Mouse (Mus musculus): ENCODE data around the gene Cdh23.

Gene Cdh23

DNA sequence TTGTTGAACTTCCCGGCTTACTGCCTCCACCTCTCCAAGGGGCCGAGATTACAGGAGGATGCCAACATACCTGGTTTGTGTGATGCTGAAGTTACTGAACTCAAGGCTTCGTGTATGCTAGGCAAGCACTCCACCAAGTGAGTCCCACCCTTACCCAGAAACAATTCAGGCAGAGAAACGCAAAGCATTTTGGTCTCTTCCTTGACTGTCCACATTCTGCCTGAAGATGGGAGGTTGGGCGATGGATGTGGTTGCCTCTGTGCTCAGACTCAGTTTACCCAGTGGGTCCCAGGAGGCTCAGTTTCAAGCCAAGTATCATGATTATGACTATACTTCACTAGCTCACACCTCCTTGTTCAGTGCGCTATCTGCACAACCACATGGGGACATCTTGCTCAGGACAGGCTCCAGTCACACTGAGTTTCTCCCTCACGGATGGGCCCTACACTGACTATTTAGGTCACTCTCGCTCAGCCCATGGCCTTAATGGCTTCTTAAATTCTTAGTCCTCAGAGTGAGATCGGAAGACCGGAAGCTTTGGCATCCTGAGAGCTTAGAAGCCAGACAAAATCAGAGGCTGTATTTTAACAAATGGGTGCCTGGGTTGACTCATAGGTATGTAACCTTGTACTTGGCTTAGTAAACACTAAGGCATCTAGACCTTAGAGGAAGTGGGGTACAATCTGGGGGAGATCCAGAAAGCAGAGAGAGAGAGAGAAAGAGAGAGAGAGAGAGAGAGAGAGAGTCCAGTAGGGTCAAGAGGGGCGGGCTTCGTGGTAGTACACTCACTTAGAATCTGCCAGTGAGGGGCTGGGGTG lies 118.2 kb downstream of the Cdh23 start:
- DNase-seq (ENCODE audit: low spot score in 2 of 2) = no peak

DNA sequence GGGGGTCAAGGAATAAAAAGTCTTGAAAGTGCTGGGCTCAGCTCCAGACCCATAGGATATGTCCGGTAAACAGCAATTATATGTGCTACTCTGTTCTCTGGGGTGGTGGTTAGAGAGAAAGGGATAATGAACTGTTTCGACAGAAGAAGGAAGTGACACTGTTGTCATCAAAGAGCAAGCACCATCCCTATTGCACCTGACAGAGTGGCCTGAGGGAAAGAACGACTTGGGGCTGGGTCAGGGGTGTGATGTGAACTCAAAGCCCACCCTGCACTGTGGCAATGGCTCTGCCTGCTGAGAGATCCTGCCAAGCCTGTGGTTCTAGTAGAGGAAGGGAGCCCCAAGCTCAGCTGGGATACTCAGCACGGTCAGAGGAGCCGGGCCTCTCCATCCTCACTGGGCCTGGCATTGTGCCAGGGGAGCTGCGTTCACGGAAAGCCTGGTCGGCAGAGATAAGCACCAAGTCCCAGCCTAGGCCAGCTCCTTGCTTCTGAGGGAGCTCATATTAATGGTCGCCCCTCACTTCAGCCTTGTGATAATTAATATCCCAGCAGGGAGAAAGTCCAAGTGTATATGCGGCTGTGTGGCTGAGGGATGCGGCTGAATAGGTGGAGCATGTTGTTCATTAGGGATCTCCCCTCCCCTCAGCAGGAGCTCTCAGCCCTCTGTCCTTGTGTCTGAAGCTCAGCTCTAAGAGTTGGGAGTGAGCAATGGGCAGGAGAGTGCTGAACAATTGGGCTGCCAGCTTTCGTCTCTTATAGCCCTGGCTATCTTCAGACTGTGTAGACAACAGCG lies 119.0 kb downstream of the Cdh23 start:
- DNase-seq (ENCODE audit: low spot score in 2 of 2) = no peak

DNA sequence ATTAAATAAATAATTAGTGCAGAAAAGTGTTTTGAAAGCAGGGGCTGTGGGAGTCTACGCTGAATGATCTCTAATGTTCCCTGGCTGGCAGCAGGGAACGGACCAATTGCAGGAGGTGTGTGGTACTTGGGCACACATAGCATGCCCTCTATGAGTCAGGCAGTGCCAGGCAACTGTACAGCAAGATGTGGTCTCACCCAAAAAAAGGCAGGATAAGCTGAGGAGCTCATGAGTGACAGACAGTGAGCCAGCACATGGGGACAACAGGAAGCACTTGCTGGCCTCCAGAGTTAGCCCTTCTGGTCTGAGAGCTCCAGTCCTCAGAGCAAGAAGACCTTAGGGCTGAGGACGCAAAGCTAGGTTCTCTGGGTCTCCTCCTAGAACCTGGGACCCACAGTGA lies 121.4 kb downstream of the Cdh23 start:
- no peak for DNase-seq (ENCODE audit: low spot score in 2 of 2)

DNA sequence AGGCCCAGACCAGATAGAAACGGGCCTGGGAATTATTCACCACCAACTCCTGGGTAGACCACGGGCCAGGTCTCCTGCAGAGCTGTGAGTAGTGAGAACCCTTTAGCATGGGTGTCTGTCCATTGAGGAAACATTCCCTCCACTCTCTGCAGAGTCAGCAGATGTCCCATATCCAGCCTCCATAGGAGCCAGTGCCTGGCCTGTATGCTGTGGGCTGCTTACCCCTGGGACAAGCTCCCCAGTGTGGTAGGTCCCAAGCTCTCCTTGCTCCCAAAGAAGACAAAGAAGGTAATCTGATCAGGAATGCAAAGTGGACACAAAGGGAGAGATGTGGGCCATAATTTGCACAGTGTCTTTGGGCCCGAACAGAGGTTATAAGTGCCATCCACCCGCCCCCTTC lies 124.8 kb downstream of the Cdh23 start:
- no peak for DNase-seq (ENCODE audit: low spot score in 2 of 2)

DNA sequence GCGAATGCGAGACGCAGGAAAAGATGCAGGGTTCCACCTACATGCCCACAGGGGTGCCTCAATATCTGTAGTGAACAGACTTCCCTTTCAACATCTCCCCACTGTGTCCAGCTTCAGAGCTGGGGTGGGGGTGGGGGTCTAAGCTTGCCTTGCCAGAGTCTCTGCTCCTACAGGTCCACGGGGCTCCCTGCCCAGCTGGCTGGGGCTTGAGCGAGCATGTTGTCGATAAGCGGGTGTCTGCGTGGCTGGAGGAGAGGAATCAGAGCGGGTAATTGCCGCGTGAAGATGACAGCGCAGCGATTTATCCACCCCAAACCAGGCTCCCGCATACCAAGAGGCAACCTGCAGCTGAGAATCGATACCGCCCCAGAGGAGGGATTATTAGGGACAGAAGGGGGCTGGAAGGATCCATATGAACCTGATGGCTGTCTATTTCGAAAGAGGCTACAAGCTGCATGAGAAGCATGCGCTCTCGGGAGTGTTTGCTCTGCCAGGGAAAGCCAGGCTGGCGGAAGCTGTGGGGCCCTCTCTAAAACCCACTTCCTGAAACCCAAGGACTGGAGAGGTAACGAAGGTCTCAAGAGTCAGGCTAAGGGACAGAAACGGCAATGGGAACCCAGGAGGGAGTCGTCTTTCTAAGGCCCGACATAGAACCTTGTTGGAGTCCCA lies 129.8 kb downstream of the Cdh23 start:
- no peak for DNase-seq (ENCODE audit: low spot score in 2 of 2)

DNA sequence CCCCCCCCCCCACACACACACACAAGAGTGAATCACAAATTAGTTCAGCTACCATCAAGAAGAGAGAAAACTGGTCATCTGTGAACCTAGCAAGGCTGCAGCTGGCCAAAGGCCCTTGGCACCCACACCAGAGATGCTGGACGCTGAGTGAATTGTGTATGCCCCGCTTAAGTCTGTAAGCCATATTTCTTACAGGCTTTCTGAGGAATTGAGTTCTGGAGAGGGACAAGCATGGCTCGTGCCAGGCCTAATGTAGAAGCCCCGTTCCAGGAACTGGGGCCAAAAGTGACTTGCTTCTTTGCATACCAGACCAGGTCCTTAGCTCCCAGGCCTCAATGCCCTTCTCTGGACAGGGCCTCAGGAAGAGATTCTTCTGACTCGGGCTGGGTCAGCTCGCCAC lies 132.2 kb downstream of the Cdh23 start:
- no peak for DNase-seq (ENCODE audit: low spot score in 2 of 2)

DNA sequence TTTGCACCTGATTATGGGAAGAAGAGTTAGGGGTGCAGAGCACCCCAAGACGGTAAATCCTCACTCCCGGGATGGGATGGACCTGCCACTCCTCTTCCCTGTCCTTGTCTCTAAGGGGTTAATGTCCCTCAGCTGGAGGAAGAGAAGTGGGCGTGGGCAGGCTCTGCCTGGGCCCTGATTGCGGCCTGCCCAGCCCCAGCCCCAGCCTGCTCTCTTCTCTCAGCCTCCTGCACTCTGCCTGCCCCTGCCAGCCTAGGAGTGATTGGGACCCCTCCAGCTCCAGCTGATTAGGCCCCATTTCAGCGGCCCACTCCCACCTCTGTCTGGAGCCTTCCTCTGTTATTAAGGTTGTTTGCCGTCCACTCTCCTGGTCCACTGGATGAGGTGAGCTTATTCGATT lies 133.3 kb downstream of the Cdh23 start:
- no peak for DNase-seq (ENCODE audit: low spot score in 2 of 2)

DNA sequence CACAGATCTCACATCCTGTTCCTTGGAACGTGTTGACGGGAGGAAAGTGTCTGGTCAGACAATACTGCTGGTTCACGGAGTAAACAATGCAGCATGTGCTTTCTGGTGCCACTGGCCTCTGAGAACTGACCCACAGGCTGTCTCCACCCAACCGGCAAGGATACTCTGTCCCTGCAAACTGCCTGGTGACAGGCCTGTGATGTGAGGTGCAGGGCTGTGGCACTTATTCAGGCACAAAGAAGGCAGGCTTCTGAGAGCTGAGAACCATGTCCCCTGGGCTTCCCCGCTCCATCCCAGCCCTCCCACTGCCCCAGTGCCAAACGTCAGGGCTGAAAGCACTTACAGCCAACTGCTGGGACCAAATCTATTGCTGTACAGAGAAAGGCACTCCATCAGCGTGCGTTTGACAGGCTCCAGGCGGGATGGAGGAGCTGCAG lies 137.8 kb downstream of the Cdh23 start:
- no peak for DNase-seq (ENCODE audit: low spot score in 2 of 2)

DNA sequence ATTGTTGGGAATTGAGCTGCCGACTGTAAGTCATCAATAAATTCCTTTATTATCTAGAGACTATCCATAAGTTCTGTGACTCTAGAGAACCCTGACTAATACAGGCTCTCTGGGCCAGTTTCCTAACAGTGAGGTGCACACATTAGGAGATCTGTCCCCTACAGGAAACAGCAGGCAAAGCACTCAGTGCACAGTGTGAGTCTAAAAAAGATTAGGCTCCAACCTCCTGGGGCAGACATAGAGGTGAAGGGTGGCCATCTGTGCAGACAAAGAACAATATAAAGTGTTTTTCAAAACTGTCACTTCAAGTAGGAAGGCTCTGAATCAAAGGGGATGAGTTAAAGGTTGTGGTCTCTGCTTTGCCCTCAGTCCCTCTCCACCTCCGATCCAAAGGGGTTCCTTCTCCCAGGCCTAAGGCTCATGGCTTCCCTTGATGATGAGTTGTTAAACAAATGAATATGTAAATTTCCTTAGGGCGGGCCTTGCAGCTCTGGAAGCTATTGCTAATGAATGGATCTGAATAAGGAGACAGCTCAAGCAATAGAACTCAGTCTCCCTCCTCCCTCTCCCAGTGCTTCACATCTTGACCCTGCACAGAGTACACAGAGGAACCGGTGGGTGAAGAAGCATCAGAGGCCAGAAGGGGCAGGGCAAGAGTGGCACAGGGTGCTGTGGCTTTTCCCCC lies 143.2 kb downstream of the Cdh23 start:
- DNase-seq (ENCODE audit: low spot score in 2 of 2) = no peak

DNA sequence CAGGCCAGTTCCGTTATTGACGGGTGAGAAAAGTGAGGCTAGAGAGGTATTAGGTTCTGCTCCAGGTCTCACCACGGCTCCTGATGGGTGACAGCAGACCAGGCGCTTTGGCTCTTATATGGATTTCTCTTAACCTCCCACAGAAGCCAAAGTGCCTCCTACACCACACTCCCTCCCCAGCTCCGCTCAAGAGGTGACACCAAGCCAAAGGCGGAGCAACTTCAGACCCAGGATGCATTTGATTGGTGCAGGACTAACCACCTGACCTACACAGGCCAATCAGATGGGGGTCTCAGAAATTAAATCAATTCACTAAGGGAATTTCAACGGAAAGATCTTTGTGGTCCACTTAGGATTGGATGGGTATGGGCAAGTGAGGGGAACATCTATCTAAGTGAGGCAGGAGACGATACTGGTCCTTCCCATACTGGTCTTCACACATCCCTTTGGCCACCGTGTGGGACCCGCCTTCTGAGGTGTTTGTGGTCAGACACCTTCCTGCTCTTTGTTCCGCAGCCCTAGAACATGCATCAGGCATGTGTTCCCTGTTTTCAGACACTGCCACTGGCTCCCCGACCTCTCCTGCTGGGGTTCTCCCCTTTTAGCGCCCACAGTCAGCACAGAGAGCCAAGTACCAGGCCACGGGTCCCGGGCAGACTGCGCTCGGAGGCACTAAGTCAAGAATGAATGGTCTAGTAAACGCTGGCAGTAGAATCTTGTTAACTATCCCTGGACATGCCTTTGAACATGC lies 157.0 kb downstream of the Cdh23 start:
- no peak for DNase-seq (ENCODE audit: low spot score in 2 of 2)

DNA sequence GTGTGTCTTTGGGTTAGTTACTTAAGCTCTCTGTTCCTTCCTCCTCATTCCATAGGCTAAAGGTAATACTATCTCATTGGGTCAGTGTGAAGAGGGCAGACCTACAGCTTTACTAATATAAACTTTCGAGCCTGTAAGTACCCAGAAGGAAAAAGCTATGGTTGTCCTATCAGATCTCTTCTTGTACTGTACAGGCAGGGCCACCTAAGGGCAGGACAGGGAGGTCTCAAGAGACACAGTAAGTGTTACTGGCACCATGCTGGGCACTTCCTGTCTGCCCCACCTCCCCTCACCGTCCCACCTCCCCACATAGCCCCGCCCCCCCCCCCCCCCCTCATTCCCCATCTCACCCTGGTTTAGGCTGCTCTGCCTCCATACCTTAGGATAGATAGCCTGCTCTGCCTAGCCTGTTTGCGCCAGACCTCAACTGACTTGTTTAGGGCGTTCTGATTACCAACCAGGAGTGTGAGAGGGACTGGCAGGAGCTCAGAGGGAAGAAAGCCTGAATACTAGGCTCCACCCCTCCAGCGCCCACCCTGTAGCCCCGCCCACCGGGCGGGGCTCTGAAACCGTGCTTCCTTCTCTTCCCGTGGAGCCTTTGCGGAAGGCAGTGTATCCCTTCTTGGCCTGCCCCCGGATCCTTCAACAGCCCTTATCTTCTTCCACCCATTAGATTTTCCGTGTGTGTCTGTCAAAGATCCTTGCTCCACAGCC lies 160.0 kb downstream of the Cdh23 start:
- DNase-seq (ENCODE audit: low spot score in 2 of 2) = no peak

DNA sequence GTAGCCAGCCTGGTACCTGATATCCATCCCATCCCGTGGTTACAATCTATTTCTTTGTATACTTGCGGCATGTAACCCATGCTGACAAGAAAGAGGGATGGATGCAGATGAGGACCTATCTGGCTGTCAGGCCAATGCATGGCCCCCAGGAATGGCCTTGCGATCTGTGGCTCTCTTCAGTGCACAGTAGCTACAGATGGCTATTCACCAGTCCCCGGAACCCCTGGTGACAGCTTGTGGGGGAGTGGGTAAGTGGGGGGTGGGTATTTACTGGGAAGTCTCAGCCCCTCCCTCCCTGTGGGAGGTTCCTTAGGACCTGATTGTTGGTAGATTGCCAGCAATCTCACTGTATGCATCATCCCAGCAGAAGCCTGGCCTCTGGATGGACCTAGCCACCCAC lies 163.8 kb downstream of the Cdh23 start:
- DNase-seq (ENCODE audit: low spot score in 2 of 2) = no peak

DNA sequence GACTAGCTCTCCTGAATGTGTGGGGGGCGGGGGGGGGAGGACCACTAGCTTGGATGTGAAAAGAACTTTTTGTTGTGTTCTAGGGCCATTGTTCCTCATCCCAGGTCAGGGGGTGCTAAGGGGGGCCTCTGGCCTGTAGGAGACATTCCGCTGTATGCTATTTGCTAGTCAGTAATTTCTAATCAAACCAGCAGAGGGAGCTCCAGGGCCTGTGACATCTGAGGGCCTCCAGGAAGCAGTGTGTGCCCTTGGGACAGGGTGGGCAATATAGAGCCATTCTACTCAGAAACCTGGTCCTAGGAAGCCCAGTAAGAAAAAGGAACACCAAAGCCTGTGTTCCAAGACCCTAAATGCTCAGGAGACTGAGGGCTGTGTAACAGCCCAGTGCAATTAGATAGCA lies 164.9 kb downstream of the Cdh23 start:
- DNase-seq (ENCODE audit: low spot score in 2 of 2) = peak; percentile 28 to 42

DNA sequence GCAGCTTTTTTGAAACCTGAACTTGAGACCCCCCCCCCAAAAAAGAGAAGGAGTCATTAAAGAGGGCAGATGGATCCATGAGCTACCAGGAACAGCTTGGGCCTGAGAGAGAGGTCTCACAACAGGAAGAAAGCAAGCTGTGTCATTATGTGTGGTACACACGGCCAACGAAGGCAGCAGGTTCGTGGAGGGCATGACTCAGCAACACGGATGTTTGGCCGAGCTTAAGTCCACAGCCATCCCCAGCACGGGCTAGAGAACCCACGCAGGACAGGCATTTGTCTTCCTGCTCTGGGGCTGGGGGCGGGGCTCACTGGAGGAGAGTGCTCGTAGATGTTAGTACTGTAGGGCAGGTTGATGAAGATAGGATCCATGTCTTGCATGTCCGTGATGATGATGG lies 165.7 kb downstream of the Cdh23 start:
- DNase-seq (ENCODE audit: low spot score in 2 of 2) = no peak

DNA sequence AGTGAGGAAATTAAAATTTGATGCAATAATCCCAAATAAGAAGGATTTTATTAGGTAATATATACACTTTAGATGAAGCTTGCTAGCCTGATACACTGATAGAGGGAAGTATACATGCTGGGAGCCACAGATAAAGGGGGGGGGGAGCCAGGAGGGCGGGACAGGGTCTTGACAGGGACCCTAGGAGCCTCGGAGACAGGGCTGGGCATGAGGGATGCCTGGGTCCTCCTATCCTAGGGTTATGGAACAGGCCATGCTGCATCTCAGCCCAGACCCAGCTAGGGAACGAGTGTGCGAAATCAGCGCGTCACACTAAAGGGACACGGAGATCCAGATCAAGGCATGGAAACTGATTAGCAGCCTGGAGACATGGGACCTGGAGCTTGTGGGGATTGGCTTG lies 168.3 kb downstream of the Cdh23 start:
- no peak for DNase-seq (ENCODE audit: low spot score in 2 of 2)

DNA sequence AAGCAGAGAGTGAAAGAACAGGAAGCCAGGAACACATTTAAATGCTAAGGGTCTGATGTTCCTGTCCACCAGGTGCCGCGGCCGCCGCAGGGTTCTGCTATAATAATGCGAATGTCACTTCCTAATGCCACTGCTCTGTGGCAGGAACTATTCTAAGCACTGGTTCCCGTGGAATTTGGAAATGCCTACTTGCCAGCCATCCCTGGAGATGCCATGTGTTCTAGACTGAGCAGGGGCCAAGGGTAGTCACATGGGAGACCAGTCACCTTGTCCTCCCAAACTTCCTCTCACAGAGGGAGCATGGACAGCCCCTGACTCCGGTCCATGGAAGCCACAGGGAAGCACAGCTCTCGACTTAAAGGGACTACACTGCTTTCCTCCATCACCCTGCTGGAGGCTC lies 171.2 kb downstream of the Cdh23 start:
- no peak for DNase-seq (ENCODE audit: low spot score in 2 of 2)

DNA sequence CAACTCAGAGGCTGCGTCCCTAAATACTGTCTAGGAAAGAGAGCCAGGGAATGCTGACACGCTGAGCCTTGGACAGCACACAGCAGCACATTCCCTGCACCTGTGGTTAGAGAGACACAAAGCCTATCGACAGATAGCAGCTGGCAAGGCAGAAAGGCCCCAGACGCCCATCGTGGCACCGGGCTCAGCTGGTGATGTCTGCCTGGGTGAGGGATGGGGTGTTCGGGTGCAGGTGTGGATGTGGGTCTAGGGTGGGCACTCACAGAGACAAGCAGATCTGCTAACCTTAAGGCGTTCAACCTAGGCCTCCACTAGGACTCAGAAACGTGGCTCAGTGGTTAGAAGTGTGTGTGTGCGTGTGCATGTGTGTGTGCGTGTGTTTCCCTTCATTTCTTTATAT lies 180.0 kb downstream of the Cdh23 start:
- no peak for DNase-seq (ENCODE audit: low spot score in 2 of 2)

DNA sequence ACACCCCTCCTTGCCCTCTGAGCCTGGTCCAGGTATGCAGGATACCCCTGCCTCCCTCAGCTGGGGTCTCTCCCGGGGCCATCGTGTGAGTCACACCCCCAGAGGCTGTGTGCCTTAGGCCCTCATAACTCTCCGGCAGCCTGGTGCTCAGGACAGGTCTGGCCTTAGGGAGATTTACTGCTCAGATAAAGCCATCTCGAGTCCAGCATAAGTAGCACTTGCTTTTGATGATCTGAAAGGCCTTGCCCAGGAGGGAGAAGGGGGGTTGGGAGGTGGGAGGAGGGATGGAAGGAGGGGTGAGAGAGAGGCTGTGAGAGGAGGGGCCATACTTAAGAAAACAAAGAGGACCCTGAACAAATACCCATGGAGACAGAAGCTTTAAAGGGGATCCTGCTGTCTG lies 197.8 kb downstream of the Cdh23 start:
- no peak for DNase-seq (ENCODE audit: low spot score in 2 of 2)

DNA sequence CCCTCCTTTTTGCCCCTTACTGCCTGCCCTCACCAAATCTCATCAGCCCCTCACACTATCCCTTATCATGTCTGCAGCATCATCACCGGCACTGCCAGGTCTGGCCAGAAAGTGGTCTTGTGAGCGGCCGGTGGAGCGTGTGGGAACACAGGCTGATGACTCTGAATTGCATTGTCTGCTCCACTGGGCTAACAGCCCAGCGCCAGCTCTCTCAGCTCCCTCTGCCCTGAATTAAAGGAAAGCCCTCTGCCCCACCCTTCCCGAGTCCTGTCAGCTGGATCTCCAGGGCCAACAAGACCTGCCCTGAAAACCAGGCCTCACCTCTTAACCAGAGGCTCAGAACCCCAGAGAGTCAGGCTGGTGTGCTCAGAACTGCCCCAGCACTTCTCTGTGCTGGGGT lies 201.2 kb downstream of the Cdh23 start:
- DNase-seq (ENCODE audit: low spot score in 2 of 2) = no peak

DNA sequence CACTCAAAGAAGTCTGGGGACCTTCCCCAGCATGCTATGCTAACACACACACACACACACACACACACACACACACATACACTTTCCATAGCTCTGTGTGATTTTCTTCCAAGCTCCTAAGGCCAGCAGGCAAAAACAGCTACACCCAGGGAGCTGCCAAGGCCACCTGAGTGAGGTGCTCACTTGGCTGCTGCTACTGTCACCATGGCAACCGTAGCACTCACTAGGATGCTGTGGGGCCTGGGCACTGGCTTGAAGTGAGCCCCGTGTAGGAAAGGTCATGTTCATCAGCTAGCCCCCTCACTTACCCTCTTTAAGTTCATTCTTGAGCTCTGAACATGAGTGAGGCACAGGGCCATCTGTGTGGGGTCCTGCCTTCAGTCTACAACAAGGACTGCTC lies 204.8 kb downstream of the Cdh23 start:
- no peak for DNase-seq (ENCODE audit: low spot score in 2 of 2)

DNA sequence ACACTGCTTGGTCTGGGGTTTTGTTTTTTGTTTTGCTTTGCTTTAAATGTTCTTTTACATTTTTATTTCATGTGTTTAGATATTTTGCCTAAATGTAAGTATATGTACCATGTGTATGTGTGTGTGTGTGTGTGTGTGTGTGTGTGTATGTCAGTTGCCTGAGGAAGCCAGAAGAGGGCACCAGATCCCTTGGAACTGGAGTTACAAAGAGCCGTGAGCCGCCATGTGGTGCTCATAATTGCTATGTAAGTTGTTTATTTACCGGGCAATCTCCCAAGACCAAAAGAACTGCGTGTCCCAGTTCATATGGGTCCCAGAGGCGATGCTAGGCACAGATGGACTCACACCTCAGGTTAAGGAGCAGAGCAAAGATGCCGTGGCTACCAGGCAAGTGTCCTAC lies 214.9 kb downstream of the Cdh23 start:
- no peak for DNase-seq (ENCODE audit: low spot score in 2 of 2)

Data from frontal cortex, postnatal 36 days (tissue).